ENCODE assay signal across 10 mouse cellular contexts in genomic region chr6:17177153-17177552, GRCm38 (mm10).
DNase-seq lines count a peak whose midpoint lies in the region; ATAC-seq lines count a peak whose summit lies in the region.
"Had no signal": no experiment of that assay in that cellular context is flagged by ENCODE, and none has a peak within 500 bp of the region (broad histone marks: within the 10 kb centered on the region; RNA-seq: fewer than 3 reads in every experiment).

No protein-coding gene starts in this region.

- H3K36me3 ChIP-seq in heart, embryonic 11.5 days (ENCODE audit: control insufficient read depth, insufficient read depth, low read length), result no peaks in the 10 kb centered on the region
- no peaks in the 10 kb centered on the region for H3K36me3 ChIP-seq in forebrain, embryonic 10.5 days (replicated peaks)

- no peaks in the 10 kb centered on the region for H3K27me3 ChIP-seq in heart, embryonic 11.5 days (ENCODE audit: control insufficient read depth, insufficient read depth, low read length)
- 0 out of 2 replicates have a peak, but pooled peaks cover 4% of the 10 kb centered on the region for H3K27me3 ChIP-seq in forebrain, embryonic 10.5 days (ENCODE audit: poor library complexity, severe bottlenecking)

- ATAC-seq in heart, embryonic 11.5 days (replicated peaks; ENCODE audit: insufficient number of reproducible peaks, low FRiP score, low TSS enrichment), result no peak
- ATAC-seq: forebrain, postnatal 0 days had no signal

- WGBS in heart, embryonic 11.5 days (ENCODE audit: insufficient replicate concordance), result 50% methylated on average over 7 of the region's 7 CpGs
- WGBS in forebrain, embryonic 10.5 days, result 70% methylated on average over 7 of the region's 7 CpGs

- H3K4me1 ChIP-seq in heart, embryonic 11.5 days (ENCODE audit: control insufficient read depth, insufficient read depth, low read length), result no peaks in the 10 kb centered on the region
- H3K4me1 ChIP-seq in forebrain, embryonic 10.5 days, result peaks cover 3% of the 10 kb centered on the region; the same call in 1 of the 2 replicates

- peak; percentile 98 for DNase-seq in heart, adult 11 months
- peak; percentile 59 for DNase-seq in gastrocnemius, postnatal 25 days
- peak; percentile 48 for DNase-seq in kidney, adult 9 months
- DNase-seq in lung, postnatal 14 days, result peak; percentile 60
- DNase-seq in spleen, adult 18-20 months, result no peak
- DNase-seq in forebrain, embryonic 10.5 days (ENCODE audit: extremely low spot score, low spot score), result no peak
- no peak for DNase-seq in cerebellum, postnatal 4 days (ENCODE audit: low spot score in 2 of 2)
- DNase-seq: cerebellum, postnatal 25 days; forebrain, postnatal 0 days had no signal

- no peak overlapping the region for H3K4me2 ChIP-seq in heart, embryonic 11.5 days

- no peak overlapping the region for H3K4me3 ChIP-seq in heart, embryonic 11.5 days (ENCODE audit: low read depth, low read length)
- H3K4me3 ChIP-seq in forebrain, embryonic 10.5 days, result no peak overlapping the region

- no peak overlapping the region for H3K9ac ChIP-seq in heart, embryonic 11.5 days (ENCODE audit: low read depth, low read length)
- H3K9ac ChIP-seq: forebrain, postnatal 0 days had no signal

- H3K27ac ChIP-seq in heart, embryonic 11.5 days (ENCODE audit: low read depth, low read length), result no peak overlapping the region
- no peak overlapping the region for H3K27ac ChIP-seq in forebrain, embryonic 10.5 days

- H3K9me3 ChIP-seq in heart, embryonic 11.5 days (replicated peaks; ENCODE audit: control insufficient read depth, low read length), result no peaks in the 10 kb centered on the region
- no peaks in the 10 kb centered on the region for H3K9me3 ChIP-seq in forebrain, embryonic 10.5 days

Comparison
In these comparisons a context has a peak if more than half of its experiments do, and no peak if none do; other contexts are left out.
1. DNase-seq: peak in heart, adult 11 months (single experiment), gastrocnemius, postnatal 25 days (single experiment), kidney, adult 9 months (single experiment) and lung, postnatal 14 days (single experiment); none in spleen, adult 18-20 months (0 of 2), forebrain, embryonic 10.5 days (single experiment) and cerebellum, postnatal 4 days (0 of 2).